ENCODE assay signal across 24 mouse cellular contexts in the genomic region with DNA sequence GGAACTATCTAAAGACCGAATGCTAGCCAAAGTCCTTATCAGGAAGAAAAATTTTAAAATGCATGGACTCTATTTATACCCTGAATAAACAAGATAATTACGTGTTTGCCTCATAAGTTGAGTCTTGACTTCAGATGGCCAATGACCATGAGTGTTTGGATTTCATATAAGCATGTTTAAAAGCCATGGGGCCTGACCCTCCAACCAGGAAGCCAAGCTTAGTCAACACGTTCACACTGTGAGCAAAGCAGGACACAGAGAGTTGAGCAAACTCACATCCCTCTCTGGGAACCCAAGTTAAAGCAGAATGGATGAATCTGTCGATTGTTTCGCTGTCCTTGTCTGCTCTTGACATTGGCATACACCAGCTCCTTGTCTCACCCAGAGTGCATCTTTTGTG.
DNase-seq lines count a peak whose midpoint lies in the region; ATAC-seq and TF ChIP-seq lines count a peak whose summit lies in the region.
"Had no signal": no experiment of that assay in that cellular context is flagged by ENCODE, and none has a peak within 500 bp of the region (broad histone marks: within the 10 kb centered on the region; RNA-seq: fewer than 3 reads in every experiment).

No protein-coding gene starts in this region.

- ATAC-seq in hindbrain, postnatal 0 days: no peak
- peak; percentile 82 for ATAC-seq in lung, embryonic 14.5 days (ENCODE audit: insufficient read depth)
- no peak for ATAC-seq in lung, postnatal 0 days
- ATAC-seq: activated CD4-positive, CD25-positive, alpha-beta regulatory T cell, adult 4 months; forebrain, embryonic 15.5 days had no signal

- H3K27ac ChIP-seq in hindbrain, embryonic 10.5 days: 0 out of 2 replicates have a peak overlapping the region, but pooled peaks have one; percentile 25
- no peak overlapping the region for H3K27ac ChIP-seq in hindbrain, postnatal 0 days
- H3K27ac ChIP-seq in lung, embryonic 14.5 days (ENCODE audit: low read depth): no peak overlapping the region; the same call in 1 of the 2 replicates
- no peak overlapping the region for H3K27ac ChIP-seq in lung, postnatal 0 days (ENCODE audit: low read length)
- H3K27ac ChIP-seq: embryonic facial prominence, embryonic 12.5 days; embryonic facial prominence, embryonic 15.5 days; forebrain, embryonic 12.5 days; forebrain, embryonic 15.5 days; heart, embryonic 15.5 days; hindbrain, embryonic 15.5 days had no signal

- H3K36me3 ChIP-seq in hindbrain, embryonic 10.5 days: peaks cover 11% of the 10 kb centered on the region; the same call in 1 of the 2 replicates
- no peaks in the 10 kb centered on the region for H3K36me3 ChIP-seq in hindbrain, postnatal 0 days (ENCODE audit: insufficient read depth, low read length)
- no peaks in the 10 kb centered on the region for H3K36me3 ChIP-seq in lung, embryonic 14.5 days (ENCODE audit: insufficient read depth)
- no peaks in the 10 kb centered on the region for H3K36me3 ChIP-seq in lung, postnatal 0 days (ENCODE audit: insufficient read depth, low read length)
- H3K36me3 ChIP-seq: embryonic facial prominence, embryonic 12.5 days; embryonic facial prominence, embryonic 15.5 days; forebrain, embryonic 12.5 days; forebrain, embryonic 15.5 days; heart, embryonic 12.5 days; heart, embryonic 15.5 days; hindbrain, embryonic 15.5 days had no signal

- H3K4me3 ChIP-seq in hindbrain, embryonic 10.5 days: no peak overlapping the region
- H3K4me3 ChIP-seq in hindbrain, postnatal 0 days (ENCODE audit: low read length): no peak overlapping the region
- no peak overlapping the region for H3K4me3 ChIP-seq in lung, embryonic 14.5 days (ENCODE audit: low read depth, low read length)
- no peak overlapping the region for H3K4me3 ChIP-seq in lung, postnatal 0 days (ENCODE audit: low read depth, low read length)
- H3K4me3 ChIP-seq: embryonic facial prominence, embryonic 12.5 days; embryonic facial prominence, embryonic 15.5 days; forebrain, embryonic 12.5 days; forebrain, embryonic 15.5 days; heart, embryonic 12.5 days; heart, embryonic 15.5 days; hindbrain, embryonic 15.5 days had no signal

- no peak overlapping the region for H3K9ac ChIP-seq in hindbrain, postnatal 0 days (replicated peaks; ENCODE audit: low read length)
- no peak overlapping the region for H3K9ac ChIP-seq in lung, embryonic 14.5 days
- H3K9ac ChIP-seq in lung, postnatal 0 days (replicated peaks; ENCODE audit: low read depth): no peak overlapping the region
- H3K9ac ChIP-seq: embryonic facial prominence, embryonic 12.5 days; embryonic facial prominence, embryonic 15.5 days; forebrain, embryonic 12.5 days; forebrain, embryonic 15.5 days; heart, embryonic 12.5 days; heart, embryonic 15.5 days; hindbrain, embryonic 15.5 days had no signal

- peaks cover 10% of the 10 kb centered on the region for H3K4me1 ChIP-seq in hindbrain, embryonic 10.5 days (replicated peaks)
- H3K4me1 ChIP-seq in hindbrain, postnatal 0 days (ENCODE audit: insufficient read depth, low read length): no peaks in the 10 kb centered on the region
- no peaks in the 10 kb centered on the region for H3K4me1 ChIP-seq in lung, embryonic 14.5 days (ENCODE audit: insufficient read depth)
- no peaks in the 10 kb centered on the region for H3K4me1 ChIP-seq in lung, postnatal 0 days (ENCODE audit: insufficient read depth, low read depth, low read length)
- H3K4me1 ChIP-seq: embryonic facial prominence, embryonic 15.5 days; heart, embryonic 12.5 days; heart, embryonic 15.5 days had no signal

- TF ChIP-seq CTCF in hindbrain, postnatal 0 days (IDR thresholded peaks at IDR 0.05; ENCODE audit: low read depth): no peak
- TF ChIP-seq CTCF in lung, embryonic 14.5 days (IDR thresholded peaks at IDR 0.05; ENCODE audit: low read depth): no peak
- no peak for TF ChIP-seq CTCF in lung, postnatal 0 days (IDR thresholded peaks at IDR 0.05)

- no peak overlapping the region for H3K4me2 ChIP-seq in hindbrain, postnatal 0 days (ENCODE audit: low read depth, low read length)
- no peak overlapping the region for H3K4me2 ChIP-seq in lung, embryonic 14.5 days
- H3K4me2 ChIP-seq in lung, postnatal 0 days (replicated peaks; ENCODE audit: low read depth, low read length): no peak overlapping the region
- H3K4me2 ChIP-seq: embryonic facial prominence, embryonic 12.5 days; embryonic facial prominence, embryonic 15.5 days; forebrain, embryonic 12.5 days; forebrain, embryonic 15.5 days; heart, embryonic 12.5 days; heart, embryonic 15.5 days; hindbrain, embryonic 15.5 days had no signal

- no peak for DNase-seq in hindbrain, embryonic 10.5 days (ENCODE audit: low spot score)
- no peak for DNase-seq in hindbrain, postnatal 0 days (ENCODE audit: low spot score)
- DNase-seq in lung, embryonic 14.5 days: peak; percentile 77
- DNase-seq in lung, postnatal 10 days: no peak
- peak; percentile 40 for DNase-seq in lung, postnatal 0 days (ENCODE audit: low spot score)
- DNase-seq in lung, postnatal 36 days: no peak
- no peak for DNase-seq in ovary, postnatal 36 days (ENCODE audit: low spot score)
- DNase-seq: adrenal gland, adult 8-10 months; adrenal gland, postnatal 25 days; cerebellum, adult 18-20 months; cerebellum, adult 9-10 months; cerebellum, postnatal 14 days; gastrocnemius, postnatal 25 days; heart, adult 18-20 months; heart, postnatal 10 days; heart, postnatal 36 days had no signal

- no peak for TF ChIP-seq EP300 in lung, postnatal 0 days (IDR thresholded peaks at IDR 0.05)

- 77% methylated on average over 5 of the region's 5 CpGs for WGBS in hindbrain, embryonic 10.5 days
- 67% methylated on average over 5 of the region's 5 CpGs for WGBS in hindbrain, postnatal 0 days
- WGBS in lung, embryonic 14.5 days: 48% methylated on average over 5 of the region's 5 CpGs
- 31% methylated on average over 5 of the region's 5 CpGs for WGBS in lung, postnatal 0 days

- H3K27me3 ChIP-seq in hindbrain, embryonic 10.5 days (ENCODE audit: insufficient read depth, poor library complexity, severe bottlenecking): no peaks in the 10 kb centered on the region
- H3K27me3 ChIP-seq in hindbrain, postnatal 0 days (ENCODE audit: insufficient read depth, low read length): no peaks in the 10 kb centered on the region
- no peaks in the 10 kb centered on the region for H3K27me3 ChIP-seq in lung, embryonic 14.5 days (ENCODE audit: insufficient read depth, low read length)
- H3K27me3 ChIP-seq in lung, postnatal 0 days (replicated peaks; ENCODE audit: insufficient read depth, low read length): no peaks in the 10 kb centered on the region
- H3K27me3 ChIP-seq: embryonic facial prominence, embryonic 12.5 days; embryonic facial prominence, embryonic 15.5 days; forebrain, embryonic 12.5 days; forebrain, embryonic 15.5 days; heart, embryonic 15.5 days; hindbrain, embryonic 15.5 days had no signal

- no peaks in the 10 kb centered on the region for H3K9me3 ChIP-seq in hindbrain, embryonic 10.5 days
- H3K9me3 ChIP-seq in hindbrain, postnatal 0 days (ENCODE audit: low read length): no peaks in the 10 kb centered on the region
- H3K9me3 ChIP-seq in lung, embryonic 14.5 days (ENCODE audit: low read depth, low read length): no peaks in the 10 kb centered on the region
- no peaks in the 10 kb centered on the region for H3K9me3 ChIP-seq in lung, postnatal 0 days (ENCODE audit: low read length)
- H3K9me3 ChIP-seq: embryonic facial prominence, embryonic 12.5 days; embryonic facial prominence, embryonic 15.5 days; forebrain, embryonic 12.5 days; forebrain, embryonic 15.5 days; heart, embryonic 12.5 days; heart, embryonic 15.5 days; hindbrain, embryonic 15.5 days had no signal

Comparison
In these comparisons a context has a peak if more than half of its experiments do, and no peak if none do; other contexts are left out.
1. DNase-seq: peak in lung, embryonic 14.5 days (single experiment) and lung, postnatal 0 days (single experiment); none in hindbrain, embryonic 10.5 days (single experiment), hindbrain, postnatal 0 days (single experiment), lung, postnatal 10 days (single experiment), lung, postnatal 36 days (single experiment) and ovary, postnatal 36 days (single experiment).